Mouse (Mus musculus): Measurements from ENCODE around the gene Gm10490.
"Not testable (repeated sequence)": the region's sequence is repeated elsewhere in the genome, so short reads cannot be mapped to it uniquely, and the experiment has no call there.

The Gm10490 gene

GRCm38 (mm10) chrX:7909242-7909641 lies at the start of gene Gm10490:
Gm10490 (plus strand) TSS chrX:7909542.
- DNase-seq: not testable (repeated sequence)

GRCm38 (mm10) chrX:7863181-7863580 lies 46.2 kb upstream of the Gm10490 start:
- DNase-seq: no peak

GRCm38 (mm10) chrX:7864551-7864950 lies 44.8 kb upstream of the Gm10490 start:
- DNase-seq: no peak

- no peak for DNase-seq
These were observed 44.0 kb upstream of the Gm10490 start for GRCm38 (mm10) chrX:7865343-7865742.

GRCm38 (mm10) chrX:7865786-7866185 lies 43.6 kb upstream of the Gm10490 start:
- no peak for DNase-seq

- DNase-seq: no peak
These were observed 42.2 kb upstream of the Gm10490 start for GRCm38 (mm10) chrX:7867141-7867540.

- no peak for DNase-seq
These were observed 40.8 kb upstream of the Gm10490 start for GRCm38 (mm10) chrX:7868506-7868905.

- no peak for DNase-seq
These were observed 39.5 kb upstream of the Gm10490 start for GRCm38 (mm10) chrX:7869826-7870225.

GRCm38 (mm10) chrX:7878007-7878419 lies 31.3 kb upstream of the Gm10490 start, which contains the start of gene Pim2:
Pim2 (plus strand) TSS chrX:7878262.
- peak; percentile 80 for DNase-seq

GRCm38 (mm10) chrX:7878495-7878894 lies 30.8 kb upstream of the Gm10490 start:
- peak; percentile 31 for DNase-seq

GRCm38 (mm10) chrX:7879819-7880218 lies 29.5 kb upstream of the Gm10490 start:
- DNase-seq: peak; percentile 49

GRCm38 (mm10) chrX:7883841-7884567 lies 25.3 kb upstream of the Gm10490 start, which contains the start of gene Slc35a2:
Slc35a2 (plus strand) TSS chrX:7884028.
- peak; percentile 86 for DNase-seq

- DNase-seq: no peak
These were observed 11.1 kb upstream of the Gm10490 start for GRCm38 (mm10) chrX:7898211-7898610.

GRCm38 (mm10) chrX:7898880-7899874 lies 10.2 kb upstream of the Gm10490 start, which contains the start of the genes Pqbp1 and Timm17b:
Pqbp1 (minus strand) TSS chrX:7899269.
Timm17b (plus strand) TSS chrX:7899357.
- DNase-seq: peak; percentile 87

- no peak for DNase-seq
These were observed 4.9 kb upstream of the Gm10490 start for GRCm38 (mm10) chrX:7904441-7904840.

GRCm38 (mm10) chrX:7907735-7908134 lies 1.6 kb upstream of the Gm10490 start, which contains the start of gene Gm10491:
Gm10491 (minus strand) TSS chrX:7907835.
- DNase-seq: no peak

GRCm38 (mm10) chrX:7910473-7910872 lies 1.1 kb downstream of the Gm10490 start:
- DNase-seq: peak; percentile 6

GRCm38 (mm10) chrX:7915669-7916068 lies 6.3 kb downstream of the Gm10490 start:
- peak; percentile 57 for DNase-seq

- DNase-seq: not testable (repeated sequence)
These were observed 8.6 kb downstream of the Gm10490 start for GRCm38 (mm10) chrX:7917960-7918359.

GRCm38 (mm10) chrX:7919601-7920383 lies 10.4 kb downstream of the Gm10490 start, which contains the start of gene Pcsk1n:
Pcsk1n (plus strand) TSS chrX:7919822.
- DNase-seq: no peak

GRCm38 (mm10) chrX:7922032-7922431 lies 12.7 kb downstream of the Gm10490 start:
- DNase-seq: no peak

GRCm38 (mm10) chrX:7926266-7926665 lies 16.9 kb downstream of the Gm10490 start:
- no peak for DNase-seq

Data from kidney, adult 18-20 months (tissue).